Mouse (Mus musculus) right cerebral cortex, adult 18-20 months (tissue): Measurements from ENCODE around the gene Pgap1.

ENCODE experiments used
- DNase-seq: peaks from one replicate; pipeline ENCODE4 v3.0.0; 2022; ENCODE audit warnings: mixed read lengths

Pgap1 gene

DNA sequence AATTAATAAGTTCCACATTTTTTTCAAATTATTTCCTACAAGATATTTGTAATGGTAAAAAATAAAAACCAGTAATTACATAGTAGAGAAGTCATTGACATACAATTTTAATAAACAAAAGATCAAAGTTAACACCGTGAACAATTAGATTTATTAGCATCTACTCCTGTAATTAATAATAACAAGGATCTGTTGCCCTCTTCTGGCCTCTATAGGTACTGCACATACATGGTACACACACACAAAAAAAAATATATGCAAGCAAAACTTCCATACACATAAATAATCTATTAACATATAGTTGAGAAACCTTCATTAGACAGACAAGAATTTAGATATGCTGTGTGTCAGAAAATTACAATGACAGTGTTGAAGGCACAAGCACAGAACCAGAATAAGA lies 43.6 kb downstream of the Pgap1 start:
- no peak for DNase-seq

DNA sequence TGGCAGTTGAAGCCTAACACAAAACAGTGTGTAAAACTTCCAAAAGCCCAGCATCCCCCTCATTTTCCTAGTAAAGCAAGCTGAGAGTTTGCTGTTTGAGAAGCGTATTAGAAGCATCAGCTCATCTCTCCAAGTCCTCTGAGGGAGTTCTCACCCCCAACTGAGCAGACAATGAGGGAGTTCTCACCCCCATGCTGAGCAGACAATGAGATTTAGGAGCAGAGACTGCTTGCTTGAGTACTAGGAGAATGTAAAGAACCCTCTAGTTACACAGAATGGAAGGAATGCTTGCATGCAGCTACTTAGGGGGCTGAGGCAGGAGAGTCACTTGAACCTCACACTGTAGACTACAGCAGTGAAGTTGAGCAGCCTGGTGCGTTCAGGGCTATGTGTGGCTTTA lies 59.0 kb downstream of the Pgap1 start:
- DNase-seq, result no peak

DNA sequence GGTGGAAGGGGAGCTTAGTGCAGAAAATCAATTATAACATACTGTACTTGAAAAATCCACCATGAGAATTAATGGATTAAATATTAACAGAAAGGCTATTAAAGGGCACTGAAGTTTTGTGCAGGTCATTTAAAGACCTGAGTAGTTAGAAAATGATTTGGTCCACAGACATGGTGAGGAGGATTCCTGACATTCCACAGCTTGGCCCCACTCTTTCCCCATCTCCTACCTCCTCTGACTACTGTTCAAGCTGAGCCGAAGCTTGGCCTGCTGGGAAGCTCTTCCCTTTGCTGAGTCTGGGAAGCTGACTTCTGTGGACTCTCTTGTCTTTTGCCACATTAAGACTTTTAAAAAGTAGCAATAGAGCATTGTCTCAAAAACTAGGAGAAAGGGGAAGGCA lies 61.2 kb downstream of the Pgap1 start:
- DNase-seq, result no peak

DNA sequence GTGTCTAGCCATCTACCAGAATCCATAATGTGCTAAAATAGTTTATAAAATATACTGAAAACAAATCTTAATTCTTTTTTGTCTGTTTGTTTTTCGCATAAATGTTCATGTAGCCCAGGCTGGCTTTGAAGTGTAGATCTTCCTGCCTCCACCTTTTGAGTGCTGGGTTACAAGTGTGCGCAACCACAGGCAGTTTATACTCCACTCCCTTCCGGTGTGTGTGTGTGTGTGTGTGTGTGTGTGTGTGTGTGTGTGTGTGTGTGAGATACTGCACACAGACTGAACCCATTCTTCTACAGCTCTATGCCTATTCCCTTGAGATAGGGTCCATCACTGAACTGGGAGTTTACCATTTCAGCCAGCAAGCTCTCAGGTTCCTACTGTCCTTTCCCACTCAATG lies 64.0 kb downstream of the Pgap1 start:
- no peak for DNase-seq

DNA sequence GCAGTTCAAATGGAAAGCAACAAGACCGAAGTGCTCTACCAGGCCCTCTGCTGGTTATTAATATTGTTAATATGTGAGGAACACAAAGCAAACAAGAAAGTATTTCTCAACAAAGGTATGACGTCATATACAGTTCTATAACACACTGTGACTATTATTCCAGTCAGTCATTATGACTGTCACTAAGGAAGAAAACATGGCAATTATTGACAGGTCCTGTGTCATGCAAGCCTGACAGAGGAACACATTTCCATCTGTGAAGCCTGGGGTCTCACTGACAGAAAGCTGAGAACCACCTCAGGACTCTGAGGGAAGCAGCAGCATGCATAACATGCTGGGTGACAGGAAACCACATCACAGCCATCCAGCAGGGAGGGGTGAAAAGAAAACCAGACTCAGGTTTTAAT lies 65.0 kb downstream of the Pgap1 start:
- DNase-seq, result no peak

DNA sequence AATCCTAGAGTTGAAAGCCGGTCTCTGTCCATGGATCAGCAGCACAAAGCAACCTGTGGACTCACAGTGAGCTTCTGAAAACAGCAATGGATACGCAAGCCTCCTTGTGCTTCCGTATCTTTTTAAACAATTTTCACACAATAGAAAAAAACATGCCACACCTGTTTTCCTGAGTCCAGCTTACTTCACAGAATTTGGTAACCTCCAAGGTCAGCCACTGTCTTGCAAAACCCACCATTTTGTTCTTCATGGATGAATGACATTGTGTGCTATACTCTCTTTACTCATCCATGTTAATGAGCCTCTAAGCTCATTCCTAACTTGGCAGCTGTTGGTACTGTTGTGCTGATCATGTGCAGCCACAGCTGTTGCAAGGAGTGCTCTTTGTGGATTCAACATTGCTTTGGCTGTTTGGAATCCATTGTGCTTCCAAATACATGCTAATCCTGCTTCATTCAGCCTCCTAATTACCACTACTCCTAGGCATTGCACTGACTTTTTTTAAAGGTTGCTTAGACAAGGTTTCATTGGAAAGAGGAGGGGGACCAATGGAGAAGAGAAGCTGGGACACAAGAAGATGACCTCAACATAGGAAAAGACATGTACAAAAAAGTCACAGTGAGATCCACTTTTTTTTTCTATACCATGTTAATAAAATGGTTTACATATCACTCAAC lies 72.6 kb downstream of the Pgap1 start:
- no peak for DNase-seq

DNA sequence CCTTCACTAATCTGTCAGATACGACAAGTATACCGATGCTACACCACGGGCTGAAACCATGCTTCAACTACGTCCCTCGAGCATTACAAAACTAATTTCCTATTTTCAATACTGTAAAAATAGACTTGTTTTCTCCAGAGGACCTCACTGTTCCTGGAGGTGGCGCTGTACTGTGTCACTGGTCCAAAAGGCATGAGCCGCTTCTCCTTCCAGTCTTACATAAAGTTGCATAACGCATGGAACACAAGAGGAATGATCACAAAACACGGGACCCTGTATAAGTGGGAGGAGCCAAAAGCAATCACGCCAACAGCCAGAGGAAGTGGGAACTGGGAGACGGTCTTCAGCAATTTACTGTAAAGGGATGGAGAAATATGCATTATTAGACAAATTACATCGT lies 77.0 kb downstream of the Pgap1 start:
- no peak for DNase-seq

DNA sequence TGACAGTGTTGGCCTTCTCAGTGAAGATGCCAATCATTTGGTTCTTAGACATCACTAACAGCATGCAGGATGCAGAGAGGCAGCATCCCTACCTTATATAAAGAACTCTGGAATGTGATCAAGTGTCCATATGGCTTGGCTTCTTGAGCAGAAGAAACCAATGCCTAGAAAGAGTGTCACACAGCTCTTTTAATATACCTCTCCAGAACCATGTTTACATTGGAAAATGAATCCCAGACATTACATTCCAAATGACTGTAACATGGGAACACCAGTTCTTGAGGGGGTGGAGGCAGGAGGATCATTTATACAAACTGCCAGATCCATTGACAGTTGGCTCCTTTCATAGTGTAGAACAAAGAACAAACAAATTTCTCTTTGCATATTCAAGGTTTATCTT lies 88.8 kb downstream of the Pgap1 start:
- peak; percentile 48 for DNase-seq

DNA sequence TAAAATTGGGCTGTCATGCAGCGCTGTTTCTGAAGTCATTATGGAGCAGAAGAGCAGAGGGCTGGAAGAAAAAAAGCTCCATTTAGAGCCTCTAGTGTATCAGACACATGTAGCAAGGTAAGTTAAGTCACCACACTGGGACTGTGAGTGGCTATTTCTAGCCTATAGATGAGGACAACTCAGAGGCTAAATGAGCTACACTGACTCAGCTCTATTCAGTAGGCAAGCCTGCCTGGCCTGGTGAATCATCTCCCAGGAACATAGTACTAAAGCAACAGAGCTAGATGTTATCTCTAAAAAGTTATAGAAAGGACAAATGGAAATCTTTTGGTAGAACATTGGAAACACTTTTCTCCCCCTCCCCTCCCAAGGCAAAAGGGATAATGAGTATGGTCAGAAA lies 90.1 kb downstream of the Pgap1 start:
- DNase-seq, result peak; percentile 52

DNA sequence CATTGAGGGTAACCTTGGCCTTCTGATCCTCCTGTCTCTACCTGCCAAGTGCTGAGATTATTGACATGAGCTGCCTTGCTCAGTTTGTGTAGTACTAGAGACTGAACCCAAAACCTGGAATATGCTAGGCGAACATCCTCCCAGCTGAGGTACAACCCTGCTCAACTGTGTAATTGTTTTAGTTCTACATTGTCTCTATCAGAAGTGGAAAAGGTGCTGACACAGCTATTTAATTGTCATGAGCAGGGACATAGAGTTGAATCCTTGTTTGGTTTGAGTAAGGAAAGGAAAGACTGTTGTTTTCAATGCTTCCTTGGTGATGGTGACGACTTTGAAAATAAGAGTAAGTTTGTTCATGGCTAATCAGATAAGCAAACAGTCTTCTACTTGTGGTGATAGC lies 105.4 kb downstream of the Pgap1 start:
- no peak for DNase-seq

DNA sequence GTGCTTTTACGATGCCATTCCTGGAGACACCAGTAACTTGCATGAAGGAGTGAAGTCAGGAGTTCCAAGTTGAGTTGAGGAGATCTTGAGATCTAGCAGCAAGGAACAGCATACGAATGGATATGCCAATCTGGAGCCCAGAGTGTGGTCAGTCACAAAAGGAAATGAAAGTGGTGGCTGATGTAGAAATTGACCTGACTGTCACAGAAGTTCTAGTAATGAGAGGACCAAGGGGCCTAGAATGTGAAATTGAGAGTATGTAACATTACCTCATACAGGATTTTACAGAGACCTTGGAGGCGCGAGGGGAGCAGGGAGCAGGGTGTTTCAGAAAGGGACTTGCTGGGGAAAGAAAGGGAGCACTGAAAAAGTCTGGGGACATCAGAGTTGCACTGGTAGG lies 108.7 kb downstream of the Pgap1 start:
- DNase-seq, result no peak

DNA sequence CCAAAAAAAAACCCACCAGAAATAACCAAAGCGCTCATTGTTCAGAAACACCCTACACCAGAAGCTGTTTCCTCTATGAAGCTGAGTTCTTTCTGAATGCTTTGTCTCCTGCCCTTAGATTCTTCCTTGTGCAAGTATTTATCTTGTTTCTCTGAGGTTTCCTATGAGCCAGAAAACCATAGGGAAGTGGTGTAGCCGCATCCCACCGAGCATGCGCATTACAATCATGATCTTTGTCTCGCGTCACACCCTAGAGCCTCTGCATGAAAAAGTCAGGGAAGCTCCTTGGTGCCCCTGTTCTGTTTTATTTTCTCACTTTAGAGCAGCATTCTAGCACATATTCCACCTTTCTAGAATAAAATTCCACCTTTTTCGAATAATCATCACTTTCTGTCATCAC lies 113.8 kb downstream of the Pgap1 start:
- DNase-seq, result no peak

DNA sequence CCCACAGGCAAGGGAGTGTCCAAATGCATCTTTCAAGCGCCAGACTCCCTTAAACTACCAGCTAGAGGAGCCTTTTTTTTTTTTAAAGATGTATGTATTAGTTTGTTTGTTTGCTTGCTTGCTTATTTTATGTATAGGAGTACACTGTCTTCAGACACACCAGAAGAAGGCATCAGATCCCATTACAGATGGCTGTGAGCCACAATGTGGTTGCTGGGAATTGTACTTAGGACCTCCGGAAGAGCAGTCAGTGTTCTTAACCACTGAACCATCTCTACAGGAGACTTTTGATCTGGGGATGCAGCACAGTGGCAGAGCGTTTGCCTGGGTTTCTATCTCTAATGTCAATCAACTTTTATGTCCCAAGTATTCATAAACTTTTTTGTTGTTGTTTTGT lies 118.4 kb downstream of the Pgap1 start:
- DNase-seq, result no peak

DNA sequence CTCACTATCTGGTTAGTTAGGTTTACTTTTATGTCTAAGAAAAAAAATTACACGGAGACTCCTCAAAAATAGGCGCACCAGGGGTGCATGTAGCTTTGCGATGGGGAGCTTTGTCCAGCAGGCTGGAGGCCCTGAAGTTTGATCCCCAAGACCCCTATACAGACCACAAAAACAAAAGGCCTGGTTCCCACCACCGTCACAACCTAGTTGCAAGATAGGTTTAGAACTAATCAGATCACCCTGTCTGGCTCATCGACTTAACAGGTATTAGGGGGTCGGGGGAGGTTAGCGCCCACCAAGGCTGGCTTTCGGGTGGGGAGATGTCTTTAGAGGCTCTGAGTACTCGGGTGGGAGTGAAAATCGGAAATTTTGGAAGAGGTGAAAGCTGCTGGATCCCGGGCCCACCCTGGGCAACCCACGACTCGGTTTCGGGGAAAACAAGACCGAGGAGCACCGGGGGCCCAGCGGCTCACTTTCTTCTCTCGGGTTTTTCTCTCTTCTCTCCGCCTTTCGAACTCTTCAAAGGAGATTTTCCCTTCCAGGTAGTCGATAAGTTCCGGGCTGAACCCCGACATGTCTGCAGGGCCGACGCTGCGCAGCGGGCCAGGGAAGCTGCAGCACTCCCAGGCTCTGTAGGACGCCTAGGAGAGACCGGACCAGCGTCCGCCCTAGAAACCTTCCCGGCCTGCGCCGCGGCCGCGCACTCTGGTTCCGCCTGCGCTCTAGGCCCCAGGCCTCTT lies 119.0 kb downstream of the Pgap1 start, which contains the start of gene Gtf3c3:
Gtf3c3 (minus strand) TSS at position 632 of the 740 bp plus-strand sequence.
- DNase-seq, result peak; percentile 79
